Mouse (Mus musculus) effector memory CD4-positive, alpha-beta T cell, adult 5 months (primary cell): ENCODE results near the gene Cables2. TPM values are rescaled to one million over a fixed set of nuclear protein-coding genes. Genes with fewer than 3 reads are reported as not detected.

ENCODE experiments used
- polyA plus RNA-seq: library from polyadenylated mRNA; unstranded; fragments of 100-300 nt; shearing (Covaris generic); gene quantifications from one replicate; pipeline ENCODE4 v1.2.1, GENCODE M21; 2017

The Cables2 gene
- 70.9 TPM for polyA plus RNA-seq

GRCm38 (mm10) chr2:180273394-180274244 lies at the start of gene Cables2:
Gene Cables2, minus strand, starts transcription at chr2:180273496.

GRCm38 (mm10) chr2:180289440-180290108 lies 16.3 kb upstream of the Cables2 start, which contains the start of gene Rbbp8nl:
Gene Rbbp8nl, minus strand, starts transcription at chr2:180289879.

GRCm38 (mm10) chr2:180257001-180257521 lies 16.2 kb downstream of the Cables2 start, which contains the start of gene Rps21:
Gene Rps21, plus strand, starts transcription at chr2:180257377.

GRCm38 (mm10) chr2:180225762-180226378 lies 47.4 kb downstream of the Cables2 start, which contains the start of gene Lama5:
Gene Lama5, minus strand, starts transcription at chr2:180225859.

Other genes starting within 250 kb of the Cables2 start
- 14.5 TPM for gene Lsm14b, start 248.5 kb downstream of the Cables2 start, polyA plus RNA-seq
- gene Psma7, start 231.1 kb downstream of the Cables2 start, polyA plus RNA-seq: 339 TPM
- 6.2 TPM for gene Ss18l1, start 231.0 kb downstream of the Cables2 start, polyA plus RNA-seq
- 28.8 TPM for gene Mtg2, start 202.9 kb downstream of the Cables2 start, polyA plus RNA-seq
- not detected for gene Hrh3, start 169.0 kb downstream of the Cables2 start, polyA plus RNA-seq
- 37.8 TPM for gene Osbpl2, start 154.2 kb downstream of the Cables2 start, polyA plus RNA-seq
- gene Adrm1, start 102.0 kb downstream of the Cables2 start, polyA plus RNA-seq: 144 TPM
- 0.19 TPM for gene Lama5, start 47.6 kb downstream of the Cables2 start, polyA plus RNA-seq
- 837 TPM for gene Rps21, start 16.1 kb downstream of the Cables2 start, polyA plus RNA-seq
- gene Rbbp8nl, start 16.4 kb upstream of the Cables2 start, polyA plus RNA-seq: not detected
- not detected for gene Gata5, start 61.2 kb upstream of the Cables2 start, polyA plus RNA-seq
- gene Slco4a1, start 182.7 kb upstream of the Cables2 start, polyA plus RNA-seq: 3.8 TPM
- not detected for gene Ntsr1, start 226.5 kb upstream of the Cables2 start, polyA plus RNA-seq